Mouse (Mus musculus) myocyte (in vitro differentiated cells): ENCODE measurements at regions not wholly inside any gene's neighbourhood (a gene's known extent, or its start where the extent isn't known, plus 50 kb on each side); places are given as distances from the start of the nearest gene placed in this dataset.

Experiments used
- CEBPB ChIP-seq: IDR thresholded peaks from 2 replicates; pipeline ENCODE4 v1.6.1; 2011; ENCODE audit warnings: mild to moderate bottlenecking, moderate library complexity; ENCODE audit not compliant: poor library complexity, insufficient read depth, severe bottlenecking
- E2F4 ChIP-seq: IDR thresholded peaks from one replicate; pipeline ENCODE4 v1.6.1; 2011; ENCODE audit warnings: mild to moderate bottlenecking, control low read depth, moderate library complexity; ENCODE audit not compliant: insufficient read depth
- MAX ChIP-seq: IDR thresholded peaks from one replicate; pipeline ENCODE4 v1.6.1; 2011; ENCODE audit warnings: low read depth, mild to moderate bottlenecking, control low read depth
- MYOD1 ChIP-seq, 3 experiments: IDR thresholded peaks; one replicate each; pipeline ENCODE4 v1.6.1; 2011; ENCODE audit warnings: control low read depth in 2 of 3, low read depth in 2 of 3, mild to moderate bottlenecking in 2 of 3, moderate library complexity in 1 of 3; ENCODE audit not compliant: insufficient read length in 2 of 3, control insufficient read depth in 1 of 3
- MYOG ChIP-seq, 3 experiments: IDR thresholded peaks; one replicate each; pipeline ENCODE4 v1.6.1; 2011; ENCODE audit warnings: control low read depth in 2 of 3, low read depth in 2 of 3, mild to moderate bottlenecking in 2 of 3; ENCODE audit not compliant: insufficient read length in 2 of 3, control insufficient read depth in 1 of 3, insufficient read depth in 1 of 3
- POLR2A ChIP-seq: IDR thresholded peaks from one replicate; pipeline ENCODE4 v1.6.1; 2011; ENCODE audit warnings: low read depth, mild to moderate bottlenecking, control low read depth, moderate library complexity; ENCODE audit not compliant: insufficient read length
- POLR2AphosphoS2 ChIP-seq: IDR thresholded peaks from one replicate; pipeline ENCODE4 v1.6.1; 2011; ENCODE audit warnings: low read depth, control low read depth; ENCODE audit not compliant: insufficient read length
- REST ChIP-seq: IDR thresholded peaks from one replicate; pipeline ENCODE4 v1.6.1; 2011; ENCODE audit warnings: mild to moderate bottlenecking, control low read depth, moderate library complexity; ENCODE audit not compliant: insufficient read depth, insufficient read length
- TCF12 ChIP-seq: IDR thresholded peaks from one replicate; pipeline ENCODE4 v1.6.1; 2011; ENCODE audit warnings: mild to moderate bottlenecking, control low read depth; ENCODE audit not compliant: poor library complexity, insufficient read depth, severe bottlenecking
- TCF3 ChIP-seq: IDR thresholded peaks from one replicate; pipeline ENCODE4 v1.6.1; 2011; ENCODE audit warnings: low read depth, control low read depth; ENCODE audit not compliant: insufficient read length
- USF1 ChIP-seq: IDR thresholded peaks from one replicate; pipeline ENCODE4 v1.6.1; 2011; ENCODE audit warnings: low read depth, mild to moderate bottlenecking, control low read depth, moderate library complexity

DNA sequence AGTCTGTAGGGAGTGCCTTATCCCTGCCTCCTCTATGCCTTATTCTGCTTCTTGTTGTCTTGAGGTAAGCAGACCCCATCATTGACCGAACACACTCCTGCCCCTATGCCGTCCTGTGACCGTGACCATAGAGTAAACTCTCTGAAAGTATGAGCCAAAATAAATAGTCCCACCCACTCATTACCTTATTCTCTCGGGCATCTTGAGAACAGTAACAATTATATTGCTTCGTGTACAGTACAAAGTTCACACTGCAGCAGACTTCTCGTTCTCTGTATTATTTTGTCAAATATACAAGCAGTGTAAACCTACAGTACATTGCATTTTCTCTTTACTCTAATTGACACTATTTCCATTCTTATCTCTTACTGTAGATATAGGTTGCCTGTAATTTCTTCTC is 62.4 kb upstream of the Nek6 start:
- TF ChIP-seq POLR2AphosphoS2 (no peak), TCF3 (no peak), POLR2A (no peak), MYOG (IDR thresholded peaks at IDR 0.05; ENCODE audit: control insufficient read depth in 1 of 3, insufficient read depth in 1 of 3, insufficient read length in 2 of 3, low read depth in 2 of 3) (no peak), USF1 (no peak), MYOD1 (IDR thresholded peaks at IDR 0.05; ENCODE audit: control insufficient read depth in 1 of 3, insufficient read length in 2 of 3, low read depth in 2 of 3) (no peak), CEBPB (no peak), MAX (no peak), REST (no peak), E2F4 (no peak), TCF12 (no peak)
